Mouse (Mus musculus): Measurements from ENCODE around the gene Klhl24. TPM values are rescaled to one million over a fixed set of nuclear protein-coding genes. Genes with fewer than 3 reads are reported as not detected.

Klhl24 gene
- 28.9 and 31.3 TPM in 2 replicates for polyA plus RNA-seq (2012; rRNA removed)

GRCm38 (mm10) chr16:20097069-20097710 lies at the start of gene Klhl24:
TSS of gene Klhl24 (plus strand) at chr16:20097542.
- TF ChIP-seq POLR2A (IDR thresholded peaks at IDR 0.05; ENCODE audit: extremely low read depth, insufficient read depth, low read length) (peak; percentile 95), CTCF (IDR thresholded peaks at IDR 0.05; ENCODE audit: extremely low read depth, insufficient read depth, low read length) (peak; percentile 47)
- H3K4me3 ChIP-seq (ENCODE audit: insufficient read depth, low read length), result peak within 1 kb of the TSS; percentile 82
- no peaks in the 10 kb centered on the region; the same call in 1 of the 2 replicates for H3K4me1 ChIP-seq (ENCODE audit: control insufficient read depth, insufficient read depth, low read length)
- peak within 1 kb of the TSS; percentile 99 for H3K27ac ChIP-seq (ENCODE audit: insufficient read depth, low read length)

DNA sequence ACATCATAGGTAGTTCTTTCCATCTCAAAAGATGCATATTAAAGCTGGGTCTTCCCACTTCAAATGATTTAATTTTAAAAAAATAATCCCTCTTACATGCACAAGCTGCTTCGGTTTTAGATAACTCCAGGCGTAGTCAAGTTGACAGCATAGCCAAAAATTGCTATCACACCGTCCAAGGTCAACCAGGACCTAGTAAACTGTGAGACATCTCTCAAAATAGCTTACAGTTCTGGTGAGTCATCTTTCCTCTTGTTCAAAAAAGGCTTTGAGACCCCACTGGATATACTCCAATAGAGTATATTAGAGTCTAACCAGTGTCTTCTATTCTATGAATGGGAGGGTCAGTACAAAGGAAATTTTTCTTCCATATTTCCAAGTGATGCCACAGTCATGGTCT lies 44.7 kb upstream of the Klhl24 start:
- H3K27ac ChIP-seq (ENCODE audit: insufficient read depth, low read length), result no peak overlapping the region
- TF ChIP-seq CTCF (IDR thresholded peaks at IDR 0.05; ENCODE audit: extremely low read depth, insufficient read depth, low read length) (no peak), POLR2A (IDR thresholded peaks at IDR 0.05; ENCODE audit: extremely low read depth, insufficient read depth, low read length) (no peak)
- no peak overlapping the region for H3K4me3 ChIP-seq (ENCODE audit: insufficient read depth, low read length)
- H3K4me1 ChIP-seq (ENCODE audit: control insufficient read depth, insufficient read depth, low read length), result no peaks in the 10 kb centered on the region

GRCm38 (mm10) chr16:20072770-20073169 lies 24.6 kb upstream of the Klhl24 start:
- H3K4me3 ChIP-seq (ENCODE audit: insufficient read depth, low read length), result no peak overlapping the region
- TF ChIP-seq POLR2A (IDR thresholded peaks at IDR 0.05; ENCODE audit: extremely low read depth, insufficient read depth, low read length) (no peak), CTCF (IDR thresholded peaks at IDR 0.05; ENCODE audit: extremely low read depth, insufficient read depth, low read length) (no peak)
- H3K4me1 ChIP-seq (ENCODE audit: control insufficient read depth, insufficient read depth, low read length), result no peaks in the 10 kb centered on the region
- no peak overlapping the region for H3K27ac ChIP-seq (ENCODE audit: insufficient read depth, low read length)

GRCm38 (mm10) chr16:20076675-20077074 lies 20.7 kb upstream of the Klhl24 start:
- Histone ChIP-seq H3K4me1 (ENCODE audit: control insufficient read depth, insufficient read depth, low read length) (no peaks in the 10 kb centered on the region), H3K27ac (ENCODE audit: insufficient read depth, low read length) (no peak overlapping the region)
- TF ChIP-seq CTCF (IDR thresholded peaks at IDR 0.05; ENCODE audit: extremely low read depth, insufficient read depth, low read length) (no peak), POLR2A (IDR thresholded peaks at IDR 0.05; ENCODE audit: extremely low read depth, insufficient read depth, low read length) (no peak)

DNA sequence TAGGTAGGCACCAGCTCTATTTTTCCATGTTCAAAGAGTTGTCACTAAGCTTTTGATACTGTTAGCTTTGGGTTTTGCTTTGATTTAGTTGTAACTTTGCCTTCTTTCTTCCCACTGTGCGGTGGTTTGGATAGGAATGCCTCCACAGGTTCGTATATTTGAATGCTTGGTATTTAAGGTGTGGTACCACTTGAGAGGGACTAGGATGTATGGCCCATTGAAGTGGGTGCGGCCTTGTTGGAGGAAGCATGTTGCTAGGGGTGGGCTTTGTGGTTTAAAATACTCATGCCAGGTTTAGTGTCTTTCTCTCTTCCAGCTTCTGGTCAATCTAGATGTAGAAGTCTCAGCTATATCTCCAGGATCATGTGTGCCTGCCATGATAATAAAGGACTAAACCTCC lies 17.1 kb upstream of the Klhl24 start:
- Histone ChIP-seq H3K4me3 (ENCODE audit: insufficient read depth, low read length) (no peak overlapping the region), H3K4me1 (ENCODE audit: control insufficient read depth, insufficient read depth, low read length) (no peaks in the 10 kb centered on the region), H3K27ac (ENCODE audit: insufficient read depth, low read length) (no peak overlapping the region)
- TF ChIP-seq POLR2A (IDR thresholded peaks at IDR 0.05; ENCODE audit: extremely low read depth, insufficient read depth, low read length), result no peak
- TF ChIP-seq CTCF (IDR thresholded peaks at IDR 0.05; ENCODE audit: extremely low read depth, insufficient read depth, low read length), result no peak

More at GRCm38 (mm10) chr16:20076675-20077074, 20.7 kb upstream of the Klhl24 start:
- no peak overlapping the region for H3K4me3 ChIP-seq (ENCODE audit: insufficient read depth, low read length)

GRCm38 (mm10) chr16:20084623-20085022 lies 12.7 kb upstream of the Klhl24 start:
- Histone ChIP-seq H3K27ac (ENCODE audit: insufficient read depth, low read length) (no peak overlapping the region), H3K4me1 (ENCODE audit: control insufficient read depth, insufficient read depth, low read length) (no peaks in the 10 kb centered on the region), H3K4me3 (ENCODE audit: insufficient read depth, low read length) (no peak overlapping the region)
- TF ChIP-seq CTCF (IDR thresholded peaks at IDR 0.05; ENCODE audit: extremely low read depth, insufficient read depth, low read length) (no peak), POLR2A (IDR thresholded peaks at IDR 0.05; ENCODE audit: extremely low read depth, insufficient read depth, low read length) (no peak)

GRCm38 (mm10) chr16:20085250-20085905 lies 12.0 kb upstream of the Klhl24 start:
- Histone ChIP-seq H3K4me1 (ENCODE audit: control insufficient read depth, insufficient read depth, low read length) (no peaks in the 10 kb centered on the region), H3K4me3 (ENCODE audit: insufficient read depth, low read length) (no peak overlapping the region), H3K27ac (ENCODE audit: insufficient read depth, low read length) (no peak overlapping the region)
- TF ChIP-seq CTCF (IDR thresholded peaks at IDR 0.05; ENCODE audit: extremely low read depth, insufficient read depth, low read length) (no peak), POLR2A (IDR thresholded peaks at IDR 0.05; ENCODE audit: extremely low read depth, insufficient read depth, low read length) (no peak)

GRCm38 (mm10) chr16:20086976-20087375 lies 10.4 kb upstream of the Klhl24 start:
- Histone ChIP-seq H3K4me3 (ENCODE audit: insufficient read depth, low read length) (no peak overlapping the region), H3K27ac (ENCODE audit: insufficient read depth, low read length) (no peak overlapping the region), H3K4me1 (ENCODE audit: control insufficient read depth, insufficient read depth, low read length) (no peaks in the 10 kb centered on the region)
- TF ChIP-seq POLR2A (IDR thresholded peaks at IDR 0.05; ENCODE audit: extremely low read depth, insufficient read depth, low read length) (no peak), CTCF (IDR thresholded peaks at IDR 0.05; ENCODE audit: extremely low read depth, insufficient read depth, low read length) (no peak)

DNA sequence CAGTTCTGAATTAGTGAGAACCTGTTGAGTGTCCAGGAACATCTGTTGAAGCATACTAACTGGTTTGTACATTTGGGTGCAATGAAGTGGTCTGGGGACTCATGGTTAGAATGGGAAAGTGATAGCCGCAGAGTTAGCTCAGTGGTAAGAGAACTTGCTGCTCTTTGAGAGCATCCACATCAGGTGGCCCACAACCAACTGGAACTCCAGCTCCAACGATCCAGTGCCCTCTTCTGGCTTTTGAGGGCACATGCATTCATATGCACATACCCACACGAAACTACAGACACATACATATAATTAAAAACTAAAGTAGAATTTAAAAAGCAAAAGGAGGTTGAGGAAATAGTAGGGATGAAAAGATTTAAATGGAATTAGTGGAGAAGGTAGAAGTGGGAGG lies 7.7 kb upstream of the Klhl24 start:
- Histone ChIP-seq H3K27ac (ENCODE audit: insufficient read depth, low read length) (no peak overlapping the region), H3K4me1 (ENCODE audit: control insufficient read depth, insufficient read depth, low read length) (no peaks in the 10 kb centered on the region), H3K4me3 (ENCODE audit: insufficient read depth, low read length) (no peak overlapping the region)
- TF ChIP-seq CTCF (IDR thresholded peaks at IDR 0.05; ENCODE audit: extremely low read depth, insufficient read depth, low read length) (no peak), POLR2A (IDR thresholded peaks at IDR 0.05; ENCODE audit: extremely low read depth, insufficient read depth, low read length) (no peak)
